Mouse (Mus musculus) forebrain, postnatal 0 days (tissue): ENCODE measurements around the gene Phactr4. TPM values are rescaled to one million over a fixed set of nuclear protein-coding genes. Genes with fewer than 3 reads are reported as not detected.

Source experiments
- ATAC-seq: fragments of 200-750 bp; cut with Nextera tagmentation; 2 replicates; pipeline ENCODE4 v1.8.0; 2017; ENCODE audit warnings: mild to moderate bottlenecking, moderate library complexity
- DNase-seq: peaks from one replicate; pipeline ENCODE4 v3.0.0-alpha.2; 2015
- H3K27ac ChIP-seq: fragments of 300-500 bp; sonication (generic); 2 replicates; pipeline ENCODE4 v1.5.1; 2014; ENCODE audit warnings: low read depth, mild to moderate bottlenecking, antibody characterized with exemption, low read length, moderate library complexity, mixed read lengths
- H3K27me3 ChIP-seq: fragments of 300-500 bp; sonication (generic); 2 replicates; pipeline ENCODE4 v1.6.1; 2014; ENCODE audit warnings: mild to moderate bottlenecking, low read length, mixed read lengths; ENCODE audit not compliant: insufficient read depth
- H3K36me3 ChIP-seq: fragments of 300-500 bp; sonication (generic); 2 replicates; pipeline ENCODE4 v1.6.1; 2014; ENCODE audit warnings: mild to moderate bottlenecking, moderate library complexity; ENCODE audit not compliant: insufficient read depth
- H3K4me1 ChIP-seq: fragments of 300-500 bp; sonication (generic); 2 replicates; pipeline ENCODE4 v1.6.1; 2014; ENCODE audit warnings: antibody characterized with exemption; ENCODE audit not compliant: insufficient read depth
- H3K4me2 ChIP-seq: fragments of 300-500 bp; sonication (generic); 2 replicates; pipeline ENCODE4 v1.6.1; 2014; ENCODE audit warnings: low read depth, mild to moderate bottlenecking, moderate library complexity
- H3K4me3 ChIP-seq: fragments of 300-500 bp; sonication (generic); 2 replicates; pipeline ENCODE4 v1.5.1; 2014; ENCODE audit warnings: low read depth, low read length, mixed read lengths
- H3K9ac ChIP-seq: fragments of 300-500 bp; sonication (generic); 2 replicates; pipeline ENCODE4 v1.6.1; 2014; ENCODE audit warnings: mild to moderate bottlenecking
- H3K9me3 ChIP-seq: fragments of 300-500 bp; sonication (generic); 2 replicates; pipeline ENCODE4 v1.6.1; 2016; ENCODE audit warnings: low read length
- CTCF ChIP-seq: sonication (generic); IDR thresholded peaks from 2 replicates; pipeline ENCODE4 v1.5.1; 2016; ENCODE audit warnings: antibody characterized with exemption, control low read depth, low read depth
- WGBS: fragments of 180-500 bp; shearing (Covaris S2); extraction: QIAGEN DNeasy Blood & Tissue Kit; methylation state at CpG from one replicate; pipeline ENCODE4 v1.1.7; 2014; 5-methylcytosine and 5-hydroxymethylcytosine counted together
- microRNA-seq, 2 experiments: library from miRNA; unstranded; fragments of <30 nt; microRNA quantifications; one replicate each; pipeline ENCODE4; 2016
- polyA plus RNA-seq: library from polyadenylated mRNA; unstranded; fragments of >200 nt; fragmentation: Nextera tagmentation; extraction: Ambion mirVana; gene quantifications from 2 replicates; pipeline ENCODE4 v1.2.1, GENCODE M21; 2015
- total RNA-seq: library from RNA; depleted of rRNA; stranded (reverse); fragments of >200 nt; gene quantifications from 2 replicates; pipeline ENCODE4 v1.2.3, GENCODE M21; 2014; rRNA removed

The Phactr4 gene
- total and polyA plus RNA-seq, 2 experiments from 2014 or later, result 3.2 to 4.9 TPM

GRCm38 (mm10) chr4:132306004-132306403, 116.3 kb downstream of the Phactr4 start:
- Histone ChIP-seq H3K27me3 (no peaks in the 10 kb centered on the region), H3K9ac (no peak overlapping the region), H3K4me1 (peaks cover 12% of the 10 kb centered on the region; the same call in 1 of the 2 replicates), H3K4me2 (no peak overlapping the region), H3K27ac (no peak overlapping the region), H3K9me3 (no peaks in the 10 kb centered on the region), H3K4me3 (no peak overlapping the region), H3K36me3 (peaks cover 12% of the 10 kb centered on the region)
- ATAC-seq (no peak), DNase-seq (no peak)
- no peak for TF ChIP-seq CTCF
- WGBS, result 70% methylated on average over 6 of the region's 6 CpGs

Small RNA genes within 50 kb of the gene (microRNA-seq; reads per million reads assigned to microRNA genes)
- 0 reads per million in 2 experiments for gene Gm25707

Other genes starting within 250 kb of the Phactr4 start
- 77.3 and 83.9 TPM in 2 replicates for gene Ythdf2, start 210.2 kb downstream of the Phactr4 start, total RNA-seq
- gene Ythdf2, start 210.2 kb downstream of the Phactr4 start, polyA plus RNA-seq, result 122 and 126 TPM in 2 replicates
- gene Gmeb1, start 160.9 kb downstream of the Phactr4 start, total RNA-seq, result 17.1 and 21.3 TPM in 2 replicates
- 18.0 and 34.0 TPM in 2 replicates for gene Gmeb1, start 160.9 kb downstream of the Phactr4 start, polyA plus RNA-seq
- gene Taf12, start 148.1 kb downstream of the Phactr4 start, total RNA-seq, result 8.0 and 15.2 TPM in 2 replicates
- gene Taf12, start 148.1 kb downstream of the Phactr4 start, polyA plus RNA-seq, result 27.8 and 30.5 TPM in 2 replicates
- gene Rab42, start 119.1 kb downstream of the Phactr4 start, total RNA-seq, result 0.71 and 1.8 TPM in 2 replicates
- 2.3 and 2.5 TPM in 2 replicates for gene Rab42, start 119.1 kb downstream of the Phactr4 start, polyA plus RNA-seq
- gene Trnau1ap, start 93.0 kb downstream of the Phactr4 start, total RNA-seq, result 57.2 and 62.1 TPM in 2 replicates
- gene Trnau1ap, start 93.0 kb downstream of the Phactr4 start, polyA plus RNA-seq, result 62.1 and 75.6 TPM in 2 replicates
- gene Rcc1, start 68.9 kb downstream of the Phactr4 start, total RNA-seq, result 19.1 and 22.4 TPM in 2 replicates
- gene Rcc1, start 68.9 kb downstream of the Phactr4 start, polyA plus RNA-seq, result 23.3 and 24.9 TPM in 2 replicates
- gene Med18, start 41.4 kb upstream of the Phactr4 start, total RNA-seq, result 11.5 and 18.5 TPM in 2 replicates
- 12.0 and 15.4 TPM in 2 replicates for gene Med18, start 41.4 kb upstream of the Phactr4 start, polyA plus RNA-seq
- gene Sesn2, start 88.0 kb upstream of the Phactr4 start, total RNA-seq, result 6.3 and 15.1 TPM in 2 replicates
- gene Sesn2, start 88.0 kb upstream of the Phactr4 start, polyA plus RNA-seq, result 6.9 and 9.0 TPM in 2 replicates
- gene Atpif1, start 111.2 kb upstream of the Phactr4 start, total RNA-seq, result 898 and 1,334 TPM in 2 replicates
- gene Atpif1, start 111.2 kb upstream of the Phactr4 start, polyA plus RNA-seq, result 1,829 and 2,415 TPM in 2 replicates
- 103 and 111 TPM in 2 replicates for gene Dnajc8, start 113.1 kb upstream of the Phactr4 start, total RNA-seq
- gene Dnajc8, start 113.1 kb upstream of the Phactr4 start, polyA plus RNA-seq, result 151 and 165 TPM in 2 replicates
- 0.38 TPM in 2 replicates for gene Ptafr, start 141.6 kb upstream of the Phactr4 start, total RNA-seq
- gene Ptafr, start 141.6 kb upstream of the Phactr4 start, polyA plus RNA-seq, result 0.23 and 0.38 TPM in 2 replicates
- gene Eya3, start 216.5 kb upstream of the Phactr4 start, total RNA-seq, result 18.6 and 21.8 TPM in 2 replicates
- gene Eya3, start 216.5 kb upstream of the Phactr4 start, polyA plus RNA-seq, result 6.0 and 7.2 TPM in 2 replicates